Mouse (Mus musculus): ENCODE data around the gene Hoxc11.

- TF ChIP-seq POLR2A (IDR thresholded peaks at IDR 0.05; ENCODE audit: borderline replicate concordance, extremely low read depth, low read depth, low read length) (no peak), CTCF (IDR thresholded peaks at IDR 0.05; ENCODE audit: insufficient read depth, low read length) (no peak)
Measured at GRCm38 (mm10) chr15:102945185-102946077, 8.8 kb upstream of the Hoxc11 start.
